Mouse (Mus musculus) testis, adult 2 months (tissue): ENCODE measurements around the gene Lgi4.

Experiments used
- CTCF ChIP-seq: fragments of 200-500 bp; IDR thresholded peaks from 2 replicates; pipeline ENCODE4 v1.5.1; 2012; ENCODE audit warnings: low read depth, mild to moderate bottlenecking, inconsistent platforms, low read length, moderate library complexity; ENCODE audit not compliant: control insufficient read depth, insufficient read depth, insufficient replicate concordance
- POLR2A ChIP-seq: fragments of 200-500 bp; IDR thresholded peaks from 2 replicates; pipeline ENCODE4 v1.6.1; 2012; ENCODE audit warnings: low read depth, mild to moderate bottlenecking, inconsistent platforms, low read length, moderate library complexity; ENCODE audit not compliant: control insufficient read depth

- TF ChIP-seq POLR2A: no peak
- no peak for TF ChIP-seq CTCF
Measured at GRCm38 (mm10) chr7:31067836-31068235, 8.7 kb downstream of the Lgi4 start.
